Mouse (Mus musculus): ENCODE data around the gene Top1. TPM values are rescaled to one million over a fixed set of nuclear protein-coding genes. Genes with fewer than 3 reads are reported as not detected.
"Not testable (repeated sequence)": the region's sequence is repeated elsewhere in the genome, so short reads cannot be mapped to it uniquely, and the experiment has no call there.

Gene Top1
- polyA plus RNA-seq, 1 experiment from 2014 or later = 48.6 TPM

DNA sequence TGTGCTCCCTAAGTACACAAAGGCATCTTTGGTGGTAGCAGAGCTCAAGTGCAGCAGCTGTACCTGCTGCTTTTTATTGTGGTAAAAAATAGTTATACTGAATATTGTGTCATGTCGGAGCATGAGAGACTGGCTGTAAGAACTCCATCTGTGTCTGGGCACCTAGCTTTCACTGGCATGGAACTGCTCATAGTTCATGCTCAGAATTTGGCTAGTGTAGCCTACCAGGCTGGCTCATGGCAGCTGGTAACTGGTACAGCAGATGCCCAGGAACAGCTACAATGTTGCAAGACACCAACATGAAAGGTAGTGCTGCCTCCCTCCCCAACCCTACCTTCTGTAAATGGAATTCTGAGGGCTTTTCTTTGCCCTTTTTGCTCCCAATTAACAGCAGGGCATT lies 9.9 kb downstream of the Top1 start:
- peaks cover 31% of the 10 kb centered on the region for H3K36me3 ChIP-seq (ENCODE audit: control insufficient read depth, insufficient read depth, low read length)
- H3K27ac ChIP-seq (replicated peaks in 1 of 2; ENCODE audit: control insufficient read depth in 1 of 2, insufficient read depth in 1 of 2, low read depth in 2 of 2, low read length in 2 of 2) = no peak overlapping the region
- no peaks in the 10 kb centered on the region for H3K9me3 ChIP-seq (ENCODE audit: control insufficient read depth, low read length)
- no peak overlapping the region for H3K4me2 ChIP-seq (ENCODE audit: low read length)
- H3K4me1 ChIP-seq (ENCODE audit: control insufficient read depth in 2 of 2, insufficient read depth in 2 of 2, low read length in 2 of 2) = peaks cover 2 to 15% of the 10 kb centered on the region in 2 experiments; a peak in 3 of 4 replicates
- 100% methylated on average over 1 of the region's 1 CpGs for WGBS
- no peaks in the 10 kb centered on the region for H3K27me3 ChIP-seq (ENCODE audit: control insufficient read depth, insufficient read depth, low read length)
- no peak overlapping the region for H3K9ac ChIP-seq (ENCODE audit: low read length)
- H3K4me3 ChIP-seq (ENCODE audit: control insufficient read depth in 1 of 2, insufficient read depth in 1 of 2, low read depth in 1 of 2, low read length in 2 of 2) = no peak overlapping the region
- no peak for ATAC-seq (ENCODE audit: insufficient number of reproducible peaks, insufficient read depth, low FRiP score, low read depth)

DNA sequence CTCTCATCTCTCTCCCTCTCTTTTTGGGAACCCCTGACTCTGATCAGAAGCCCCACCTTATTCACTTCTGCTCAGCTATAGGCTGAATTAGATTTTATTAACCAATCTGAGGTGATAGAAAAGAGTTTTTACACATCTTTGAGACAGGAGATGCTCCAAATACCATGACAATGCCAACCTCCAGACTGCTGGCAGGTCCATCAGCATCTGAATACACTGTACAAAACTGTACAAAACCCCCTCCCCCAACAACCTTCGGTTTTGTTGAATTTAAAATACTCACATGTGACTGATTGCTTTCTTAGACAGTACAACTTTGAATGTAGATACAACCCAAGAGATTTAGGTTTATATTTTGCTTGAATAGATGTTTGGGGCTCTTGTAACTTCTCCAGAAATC lies 10.5 kb downstream of the Top1 start:
- no peak for ATAC-seq (ENCODE audit: insufficient number of reproducible peaks, insufficient read depth, low FRiP score, low read depth)
- H3K36me3 ChIP-seq (ENCODE audit: control insufficient read depth, insufficient read depth, low read length) = peaks cover 32% of the 10 kb centered on the region
- H3K27me3 ChIP-seq (ENCODE audit: control insufficient read depth, insufficient read depth, low read length) = no peaks in the 10 kb centered on the region
- no peak overlapping the region for H3K4me3 ChIP-seq (ENCODE audit: control insufficient read depth in 1 of 2, insufficient read depth in 1 of 2, low read depth in 1 of 2, low read length in 2 of 2)
- no peak overlapping the region for H3K4me2 ChIP-seq (ENCODE audit: low read length)
- H3K9me3 ChIP-seq (ENCODE audit: control insufficient read depth, low read length) = no peaks in the 10 kb centered on the region
- H3K4me1 ChIP-seq (ENCODE audit: control insufficient read depth in 2 of 2, insufficient read depth in 2 of 2, low read length in 2 of 2) = peaks cover 2 to 13% of the 10 kb centered on the region in 2 experiments; a peak in 3 of 4 replicates
- no peak overlapping the region for H3K27ac ChIP-seq (replicated peaks in 1 of 2; ENCODE audit: control insufficient read depth in 1 of 2, insufficient read depth in 1 of 2, low read depth in 2 of 2, low read length in 2 of 2)
- 87% methylated on average over 1 of the region's 1 CpGs for WGBS
- no peak overlapping the region for H3K9ac ChIP-seq (ENCODE audit: low read length)

DNA sequence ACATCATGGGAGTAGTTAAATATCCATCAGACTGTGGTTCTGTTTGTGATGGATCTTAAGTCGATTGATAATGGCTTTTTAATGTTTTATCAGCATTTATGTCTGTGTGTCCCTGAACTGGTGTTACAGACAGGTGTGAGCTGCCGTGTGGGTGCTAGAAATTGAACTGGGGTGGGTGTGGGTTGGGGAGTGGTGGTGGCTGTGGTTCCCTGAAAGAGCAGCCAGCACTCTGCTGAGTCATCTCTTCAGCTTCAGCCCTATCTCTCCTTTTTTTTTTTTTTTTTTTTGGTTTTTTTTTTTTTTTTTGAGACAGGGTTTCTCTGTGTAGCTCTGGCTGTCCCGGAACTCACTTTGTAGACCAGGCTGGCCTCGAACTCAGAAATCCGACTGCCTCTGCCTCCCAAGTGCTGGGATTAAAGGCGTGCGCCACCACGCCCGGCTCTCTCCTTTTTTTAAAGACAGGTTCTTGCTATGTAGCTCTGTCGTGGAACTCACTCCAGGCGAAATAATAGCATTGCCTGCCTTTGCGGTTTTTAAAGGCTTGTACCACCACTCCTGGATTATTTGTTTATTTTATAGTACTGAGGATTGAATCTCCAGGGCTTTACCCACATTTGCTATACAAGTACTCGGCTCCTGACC lies 12.2 kb downstream of the Top1 start:
- Histone ChIP-seq H3K4me1 (ENCODE audit: control insufficient read depth in 2 of 2, insufficient read depth in 2 of 2, low read length in 2 of 2) (peaks cover under 1 to 8% of the 10 kb centered on the region in 2 experiments; a peak in 3 of 4 replicates), H3K4me3 (ENCODE audit: control insufficient read depth in 1 of 2, insufficient read depth in 1 of 2, low read depth in 1 of 2, low read length in 2 of 2) (no peak overlapping the region), H3K9me3 (ENCODE audit: control insufficient read depth, low read length) (no peaks in the 10 kb centered on the region), H3K27me3 (ENCODE audit: control insufficient read depth, insufficient read depth, low read length) (no peaks in the 10 kb centered on the region), H3K36me3 (ENCODE audit: control insufficient read depth, insufficient read depth, low read length) (peaks cover 34% of the 10 kb centered on the region), H3K9ac (ENCODE audit: low read length) (no peak overlapping the region), H3K4me2 (ENCODE audit: low read length) (no peak overlapping the region), H3K27ac (replicated peaks in 1 of 2; ENCODE audit: control insufficient read depth in 1 of 2, insufficient read depth in 1 of 2, low read depth in 2 of 2, low read length in 2 of 2) (no peak overlapping the region)
- ATAC-seq (ENCODE audit: insufficient number of reproducible peaks, insufficient read depth, low FRiP score, low read depth) = no peak
- 94% methylated on average over 13 of the region's 13 CpGs for WGBS

DNA sequence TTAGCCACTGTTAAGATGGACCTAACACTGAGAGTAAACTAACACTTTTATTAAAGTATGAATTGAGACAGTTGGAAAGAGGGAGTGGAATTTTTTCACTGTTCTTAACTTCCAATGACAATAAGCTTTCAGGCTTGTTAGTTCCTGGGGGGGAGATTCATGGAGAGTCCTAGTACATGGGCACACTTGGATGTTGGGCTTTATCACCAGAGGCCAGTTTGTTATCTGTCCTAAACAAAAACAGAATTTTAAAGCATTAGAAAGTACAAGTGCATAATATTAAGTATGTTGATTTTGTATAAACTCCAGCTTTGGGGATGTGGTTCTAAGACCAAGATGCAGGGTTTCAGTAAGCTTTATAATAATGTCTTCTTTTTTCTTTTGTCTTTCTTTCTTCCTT lies 13.1 kb downstream of the Top1 start:
- no peak overlapping the region for H3K27ac ChIP-seq (replicated peaks in 1 of 2; ENCODE audit: control insufficient read depth in 1 of 2, insufficient read depth in 1 of 2, low read depth in 2 of 2, low read length in 2 of 2)
- peaks cover 0 to 5% of the 10 kb centered on the region in 2 experiments; a peak in 1 of 4 replicates for H3K4me1 ChIP-seq (ENCODE audit: control insufficient read depth in 2 of 2, insufficient read depth in 2 of 2, low read length in 2 of 2)
- no peak overlapping the region for H3K9ac ChIP-seq (ENCODE audit: low read length)
- no peak for ATAC-seq (ENCODE audit: insufficient number of reproducible peaks, insufficient read depth, low FRiP score, low read depth)
- H3K36me3 ChIP-seq (ENCODE audit: control insufficient read depth, insufficient read depth, low read length) = peaks cover 28% of the 10 kb centered on the region
- H3K4me2 ChIP-seq (ENCODE audit: low read length) = no peak overlapping the region
- H3K4me3 ChIP-seq (ENCODE audit: control insufficient read depth in 1 of 2, insufficient read depth in 1 of 2, low read depth in 1 of 2, low read length in 2 of 2) = no peak overlapping the region
- H3K27me3 ChIP-seq (ENCODE audit: control insufficient read depth, insufficient read depth, low read length) = no peaks in the 10 kb centered on the region
- no peaks in the 10 kb centered on the region for H3K9me3 ChIP-seq (ENCODE audit: control insufficient read depth, low read length)

DNA sequence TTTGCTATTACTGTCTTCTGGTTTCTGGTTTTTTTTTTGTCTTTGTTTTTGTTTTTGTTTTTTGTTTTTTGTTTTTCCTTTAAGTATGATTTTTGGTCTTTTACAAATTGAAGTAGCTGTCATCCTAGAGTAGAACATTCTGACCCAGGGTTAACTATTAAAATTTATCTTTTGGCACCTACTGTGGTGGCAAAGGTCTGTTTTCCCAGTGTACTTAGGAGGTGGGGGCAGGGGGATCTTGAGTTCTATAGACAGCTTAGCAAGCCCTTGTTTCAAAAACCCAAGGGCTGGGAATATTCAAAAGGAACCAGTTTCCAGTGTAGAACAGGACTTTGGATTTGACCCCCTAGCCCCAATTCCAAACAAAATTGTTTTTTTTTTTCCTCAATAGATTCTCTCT lies 18.7 kb downstream of the Top1 start:
- Histone ChIP-seq H3K4me1 (ENCODE audit: control insufficient read depth in 2 of 2, insufficient read depth in 2 of 2, low read length in 2 of 2) (0 out of 4 replicates have a peak, but pooled peaks cover 0 to 5% of the 10 kb centered on the region in 2 experiments), H3K27ac (replicated peaks in 1 of 2; ENCODE audit: control insufficient read depth in 1 of 2, insufficient read depth in 1 of 2, low read depth in 2 of 2, low read length in 2 of 2) (no peak overlapping the region), H3K9me3 (ENCODE audit: control insufficient read depth, low read length) (no peaks in the 10 kb centered on the region), H3K4me3 (ENCODE audit: control insufficient read depth in 1 of 2, insufficient read depth in 1 of 2, low read depth in 1 of 2, low read length in 2 of 2) (no peak overlapping the region), H3K9ac (ENCODE audit: low read length) (no peak overlapping the region), H3K4me2 (ENCODE audit: low read length) (no peak overlapping the region), H3K36me3 (ENCODE audit: control insufficient read depth, insufficient read depth, low read length) (peaks cover 12% of the 10 kb centered on the region; the same call in 1 of the 2 replicates), H3K27me3 (ENCODE audit: control insufficient read depth, insufficient read depth, low read length) (no peaks in the 10 kb centered on the region)
- ATAC-seq (ENCODE audit: insufficient number of reproducible peaks, insufficient read depth, low FRiP score, low read depth) = no peak

DNA sequence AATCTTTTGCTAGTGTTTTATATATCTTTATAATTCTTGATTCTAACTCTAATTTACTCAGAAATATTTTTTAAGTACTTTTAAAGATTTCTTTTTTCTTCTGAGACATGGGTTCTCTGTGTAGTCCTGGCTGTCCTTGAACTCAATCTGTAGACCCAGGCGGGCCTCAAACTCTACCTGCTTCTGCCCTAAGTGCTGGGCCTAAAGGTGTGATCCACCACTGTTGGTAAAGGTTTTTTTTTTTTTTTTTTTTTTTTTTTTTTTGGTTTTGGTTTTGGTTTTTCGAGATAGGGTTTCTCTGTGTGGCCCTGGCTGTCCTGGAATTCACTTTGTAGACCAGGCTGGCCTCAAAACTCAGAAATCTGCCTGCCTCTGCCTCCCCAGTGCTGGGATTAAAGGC lies 19.3 kb downstream of the Top1 start:
- H3K4me2 ChIP-seq (ENCODE audit: low read length); H3K27ac ChIP-seq (replicated peaks in 1 of 2; ENCODE audit: control insufficient read depth in 1 of 2, insufficient read depth in 1 of 2, low read depth in 2 of 2, low read length in 2 of 2); H3K4me3 ChIP-seq (ENCODE audit: control insufficient read depth in 1 of 2, insufficient read depth in 1 of 2, low read depth in 1 of 2, low read length in 2 of 2); H3K9ac ChIP-seq (ENCODE audit: low read length); H3K4me1 ChIP-seq (ENCODE audit: control insufficient read depth in 2 of 2, insufficient read depth in 2 of 2, low read length in 2 of 2); H3K9me3 ChIP-seq (ENCODE audit: control insufficient read depth, low read length); ATAC-seq (ENCODE audit: insufficient number of reproducible peaks, insufficient read depth, low FRiP score, low read depth); H3K27me3 ChIP-seq (ENCODE audit: control insufficient read depth, insufficient read depth, low read length): not testable (repeated sequence)
- peaks cover 15% of the 10 kb centered on the region for H3K36me3 ChIP-seq (ENCODE audit: control insufficient read depth, insufficient read depth, low read length)
- WGBS = 88% methylated on average over 2 of the region's 2 CpGs

DNA sequence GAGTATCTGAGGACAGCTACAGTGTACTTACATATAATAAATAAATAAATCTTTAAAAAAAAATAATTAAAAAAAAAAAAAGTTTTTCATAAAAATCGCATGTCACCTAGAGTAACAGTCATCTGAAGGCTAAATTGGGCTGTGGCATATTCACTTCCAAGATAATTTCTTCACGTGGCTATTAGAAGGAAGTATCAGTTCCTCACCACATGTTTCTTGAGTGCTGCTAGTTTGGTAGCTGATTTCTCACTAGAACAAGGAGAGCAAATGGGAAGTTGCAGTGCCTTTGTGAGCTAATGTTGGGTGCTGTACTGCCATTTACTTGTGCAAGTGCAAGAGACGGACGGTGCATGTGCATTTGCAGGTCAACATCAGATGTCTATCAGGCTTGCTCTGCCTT lies 21.6 kb downstream of the Top1 start:
- WGBS = 81% methylated on average over 4 of the region's 4 CpGs
- no peak for ATAC-seq (ENCODE audit: insufficient number of reproducible peaks, insufficient read depth, low FRiP score, low read depth)
- H3K36me3 ChIP-seq (ENCODE audit: control insufficient read depth, insufficient read depth, low read length) = peaks cover 28% of the 10 kb centered on the region
- no peak overlapping the region for H3K27ac ChIP-seq (replicated peaks in 1 of 2; ENCODE audit: control insufficient read depth in 1 of 2, insufficient read depth in 1 of 2, low read depth in 2 of 2, low read length in 2 of 2)
- H3K27me3 ChIP-seq (ENCODE audit: control insufficient read depth, insufficient read depth, low read length) = no peaks in the 10 kb centered on the region
- 0 out of 4 replicates have a peak, but pooled peaks cover 0 to 5% of the 10 kb centered on the region in 2 experiments for H3K4me1 ChIP-seq (ENCODE audit: control insufficient read depth in 2 of 2, insufficient read depth in 2 of 2, low read length in 2 of 2)
- H3K4me2 ChIP-seq (ENCODE audit: low read length) = no peak overlapping the region
- no peak overlapping the region for H3K9ac ChIP-seq (ENCODE audit: low read length)
- no peaks in the 10 kb centered on the region for H3K9me3 ChIP-seq (ENCODE audit: control insufficient read depth, low read length)
- H3K4me3 ChIP-seq (ENCODE audit: control insufficient read depth in 1 of 2, insufficient read depth in 1 of 2, low read depth in 1 of 2, low read length in 2 of 2) = no peak overlapping the region

DNA sequence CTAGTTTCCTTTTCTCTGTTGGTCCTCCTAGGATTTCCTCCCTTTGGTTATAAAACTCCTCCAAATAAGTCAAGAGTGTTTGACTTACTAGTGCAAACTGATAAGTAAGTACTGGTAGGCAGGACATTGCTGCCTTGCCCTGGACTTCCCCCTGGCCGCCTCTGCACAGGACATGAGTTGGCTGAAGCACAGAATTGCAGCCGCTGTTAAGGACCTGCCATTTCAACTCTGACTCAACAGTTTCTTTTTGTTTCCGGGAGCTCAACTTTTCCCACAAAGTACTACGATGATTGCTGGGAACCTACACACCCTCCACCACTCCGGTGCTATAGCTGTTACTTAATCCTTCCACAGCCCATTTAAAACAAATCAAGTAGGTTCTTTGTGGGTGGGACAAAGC lies 54.6 kb downstream of the Top1 start:
- Histone ChIP-seq H3K4me1 (ENCODE audit: control insufficient read depth in 2 of 2, insufficient read depth in 2 of 2, low read length in 2 of 2) (peaks cover 2 to 14% of the 10 kb centered on the region in 2 experiments; a peak in 3 of 4 replicates), H3K27me3 (ENCODE audit: control insufficient read depth, insufficient read depth, low read length) (no peaks in the 10 kb centered on the region), H3K4me2 (ENCODE audit: low read length) (no peak overlapping the region), H3K9ac (ENCODE audit: low read length) (no peak overlapping the region), H3K4me3 (ENCODE audit: control insufficient read depth in 1 of 2, insufficient read depth in 1 of 2, low read depth in 1 of 2, low read length in 2 of 2) (no peak overlapping the region), H3K27ac (replicated peaks in 1 of 2; ENCODE audit: control insufficient read depth in 1 of 2, insufficient read depth in 1 of 2, low read depth in 2 of 2, low read length in 2 of 2) (peak overlapping the region; percentile 56), H3K36me3 (ENCODE audit: control insufficient read depth, insufficient read depth, low read length) (peaks cover 87% of the 10 kb centered on the region), H3K9me3 (ENCODE audit: control insufficient read depth, low read length) (no peaks in the 10 kb centered on the region)
- peak; percentile 54; the same call in 1 of the 2 replicates for ATAC-seq (ENCODE audit: insufficient number of reproducible peaks, insufficient read depth, low FRiP score, low read depth)
- WGBS = 26% methylated on average over 5 of the region's 5 CpGs
